Mouse (Mus musculus): ENCODE measurements around the gene Spdye4c. TPM values are rescaled to one million over a fixed set of nuclear protein-coding genes. Genes with fewer than 3 reads are reported as not detected.

Spdye4c gene
- polyA plus RNA-seq, 1 experiment from 2014 or later, result not detected

DNA sequence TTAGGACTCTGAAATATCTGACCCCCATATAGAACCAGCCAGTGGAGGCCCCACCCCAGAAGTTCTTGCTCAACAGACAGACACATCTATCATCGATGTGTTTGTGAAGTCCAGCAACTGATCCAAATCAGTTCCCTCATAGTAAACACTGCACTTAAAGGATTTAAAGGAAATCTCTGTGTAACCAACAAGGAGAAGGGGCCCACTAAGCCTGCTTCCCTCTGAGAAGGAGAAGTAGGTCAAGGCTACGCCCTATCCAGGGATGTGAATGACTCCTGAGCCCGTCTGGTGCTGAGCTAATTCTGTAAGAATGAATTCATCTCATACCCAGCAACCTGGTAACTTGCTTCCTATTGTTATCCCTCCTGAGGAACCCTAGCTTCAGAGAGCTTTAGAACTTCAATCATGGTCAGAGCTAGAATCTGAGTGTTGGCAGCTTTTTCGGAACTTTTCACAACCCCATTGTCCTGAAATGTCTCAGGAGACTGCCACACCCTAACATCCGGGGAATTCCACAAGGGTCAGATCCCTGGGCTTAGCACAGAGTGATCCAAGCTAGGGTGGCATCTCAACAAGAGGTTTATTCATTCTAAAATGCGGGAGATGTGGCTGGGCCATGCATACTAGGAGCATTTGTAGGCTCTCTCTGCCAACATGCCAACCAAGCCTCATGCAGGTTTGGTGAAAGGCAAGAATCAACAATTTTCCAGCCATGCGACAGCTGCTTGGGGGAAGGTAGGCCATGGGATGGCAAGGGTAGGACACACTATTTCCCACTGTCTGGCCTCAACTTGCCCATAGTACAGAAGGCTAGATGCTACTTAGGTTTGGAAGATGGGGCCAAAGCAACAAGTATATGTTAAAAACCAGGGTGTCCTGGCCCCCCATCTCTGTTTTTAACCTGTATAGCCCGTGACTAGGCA is 38.0 kb upstream of the Spdye4c start:
- Histone ChIP-seq H3K4me2 (replicated peaks; ENCODE audit: low read depth, low read length) (no peak overlapping the region), H3K27ac (ENCODE audit: low read depth, low read length) (no peak overlapping the region), H3K9ac (ENCODE audit: low read depth, low read length) (no peak overlapping the region), H3K27me3 (ENCODE audit: control insufficient read depth, insufficient read depth, low read length) (no peaks in the 10 kb centered on the region), H3K36me3 (ENCODE audit: control insufficient read depth, insufficient read depth, low read length) (no peaks in the 10 kb centered on the region), H3K4me3 (ENCODE audit: low read length) (no peak overlapping the region), H3K9me3 (ENCODE audit: control insufficient read depth, low read length) (no peaks in the 10 kb centered on the region), H3K4me1 (ENCODE audit: control insufficient read depth, insufficient read depth, low read length) (peaks cover 6% of the 10 kb centered on the region; the same call in 1 of the 2 replicates)
- no peak for ATAC-seq (ENCODE audit: low FRiP score, low TSS enrichment)
- WGBS, result 89% methylated on average over 8 of the region's 8 CpGs

GRCm38 (mm10) chr2:128555082-128555481 is 35.9 kb upstream of the Spdye4c start:
- WGBS, result 83% methylated on average over 9 of the region's 9 CpGs
- Histone ChIP-seq H3K9ac (ENCODE audit: low read depth, low read length) (no peak overlapping the region), H3K36me3 (ENCODE audit: control insufficient read depth, insufficient read depth, low read length) (no peaks in the 10 kb centered on the region), H3K27ac (ENCODE audit: low read depth, low read length) (no peak overlapping the region), H3K4me1 (ENCODE audit: control insufficient read depth, insufficient read depth, low read length) (no peaks in the 10 kb centered on the region), H3K4me2 (replicated peaks; ENCODE audit: low read depth, low read length) (no peak overlapping the region), H3K4me3 (ENCODE audit: low read length) (no peak overlapping the region), H3K9me3 (ENCODE audit: control insufficient read depth, low read length) (no peaks in the 10 kb centered on the region), H3K27me3 (ENCODE audit: control insufficient read depth, insufficient read depth, low read length) (no peaks in the 10 kb centered on the region)
- ATAC-seq (ENCODE audit: low FRiP score, low TSS enrichment), result no peak

DNA sequence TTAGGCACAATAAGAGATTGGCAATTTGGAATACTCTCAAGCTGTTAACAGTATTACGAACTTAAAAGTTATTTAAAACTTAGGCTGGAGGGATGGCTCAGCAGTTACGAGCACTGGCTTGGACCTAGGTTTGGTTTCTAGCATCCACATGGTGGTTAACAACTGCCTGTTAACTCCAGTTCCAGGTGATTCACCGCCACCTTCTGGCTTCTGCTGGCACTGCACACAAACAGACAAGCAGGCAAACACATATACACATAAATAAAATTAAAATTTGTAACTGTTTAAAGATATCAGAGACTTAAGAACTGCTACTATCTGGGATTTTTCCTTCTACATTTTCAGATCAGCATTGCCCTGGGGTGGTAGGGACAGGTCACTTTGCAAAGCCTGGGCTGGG is 26.8 kb upstream of the Spdye4c start:
- Histone ChIP-seq H3K4me1 (ENCODE audit: control insufficient read depth, insufficient read depth, low read length) (no peaks in the 10 kb centered on the region), H3K9me3 (ENCODE audit: control insufficient read depth, low read length) (no peaks in the 10 kb centered on the region), H3K4me3 (ENCODE audit: low read length) (no peak overlapping the region), H3K4me2 (replicated peaks; ENCODE audit: low read depth, low read length) (no peak overlapping the region), H3K36me3 (ENCODE audit: control insufficient read depth, insufficient read depth, low read length) (no peaks in the 10 kb centered on the region), H3K27me3 (ENCODE audit: control insufficient read depth, insufficient read depth, low read length) (no peaks in the 10 kb centered on the region), H3K9ac (ENCODE audit: low read depth, low read length) (no peak overlapping the region), H3K27ac (ENCODE audit: low read depth, low read length) (no peak overlapping the region)
- 87% methylated on average over 3 of the region's 3 CpGs for WGBS
- ATAC-seq (ENCODE audit: low FRiP score, low TSS enrichment), result no peak

GRCm38 (mm10) chr2:128565904-128566303 is 25.1 kb upstream of the Spdye4c start:
- Histone ChIP-seq H3K36me3 (ENCODE audit: control insufficient read depth, insufficient read depth, low read length) (no peaks in the 10 kb centered on the region), H3K9me3 (ENCODE audit: control insufficient read depth, low read length) (no peaks in the 10 kb centered on the region), H3K4me3 (ENCODE audit: low read length) (no peak overlapping the region), H3K4me1 (ENCODE audit: control insufficient read depth, insufficient read depth, low read length) (no peaks in the 10 kb centered on the region), H3K27ac (ENCODE audit: low read depth, low read length) (no peak overlapping the region), H3K4me2 (replicated peaks; ENCODE audit: low read depth, low read length) (no peak overlapping the region), H3K27me3 (ENCODE audit: control insufficient read depth, insufficient read depth, low read length) (no peaks in the 10 kb centered on the region), H3K9ac (ENCODE audit: low read depth, low read length) (no peak overlapping the region)
- 0 out of 2 replicates have a peak, but pooled peaks have one; percentile 9 for ATAC-seq (ENCODE audit: low FRiP score, low TSS enrichment)
- WGBS, result 51% methylated on average over 8 of the region's 8 CpGs

GRCm38 (mm10) chr2:128566304-128567147 is 24.5 kb upstream of the Spdye4c start:
- Histone ChIP-seq H3K36me3 (ENCODE audit: control insufficient read depth, insufficient read depth, low read length) (no peaks in the 10 kb centered on the region), H3K4me2 (replicated peaks; ENCODE audit: low read depth, low read length) (no peak overlapping the region), H3K27ac (ENCODE audit: low read depth, low read length) (no peak overlapping the region), H3K4me3 (ENCODE audit: low read length) (no peak overlapping the region), H3K4me1 (ENCODE audit: control insufficient read depth, insufficient read depth, low read length) (no peaks in the 10 kb centered on the region), H3K9me3 (ENCODE audit: control insufficient read depth, low read length) (no peaks in the 10 kb centered on the region), H3K27me3 (ENCODE audit: control insufficient read depth, insufficient read depth, low read length) (no peaks in the 10 kb centered on the region), H3K9ac (ENCODE audit: low read depth, low read length) (no peak overlapping the region)
- 64% methylated on average over 10 of the region's 10 CpGs for WGBS
- peak; percentile 42; the same call in 1 of the 2 replicates for ATAC-seq (ENCODE audit: low FRiP score, low TSS enrichment)

DNA sequence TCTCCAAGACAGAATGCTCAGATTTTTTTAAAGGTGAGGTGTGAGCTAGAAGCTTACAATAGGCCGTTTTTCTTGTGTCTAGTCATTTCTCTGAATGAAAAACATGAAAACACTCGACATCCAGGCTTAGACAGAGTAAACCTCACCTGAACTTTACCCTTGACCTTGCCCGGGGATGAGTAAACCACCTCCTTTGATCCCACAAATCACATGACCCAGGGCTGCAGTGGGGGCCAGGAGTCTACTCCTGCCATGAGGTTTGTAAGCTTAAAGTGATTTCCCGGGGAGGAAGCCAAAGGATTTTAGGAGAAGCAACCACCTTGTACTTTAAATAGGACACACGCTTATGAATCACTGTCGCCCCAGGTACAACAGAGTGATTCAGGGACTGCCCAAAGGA is 23.0 kb upstream of the Spdye4c start:
- no peaks in the 10 kb centered on the region for H3K36me3 ChIP-seq (ENCODE audit: control insufficient read depth, insufficient read depth, low read length)
- 45% methylated on average over 6 of the region's 6 CpGs for WGBS

GRCm38 (mm10) chr2:128568490-128568889 is 22.5 kb upstream of the Spdye4c start:
- no peak overlapping the region for H3K4me3 ChIP-seq (ENCODE audit: low read length)
- ATAC-seq (ENCODE audit: low FRiP score, low TSS enrichment), result no peak
- no peak overlapping the region for H3K9ac ChIP-seq (ENCODE audit: low read depth, low read length)
- no peak overlapping the region for H3K4me2 ChIP-seq (replicated peaks; ENCODE audit: low read depth, low read length)
- WGBS, result 23% methylated on average over 4 of the region's 4 CpGs
- H3K36me3 ChIP-seq (ENCODE audit: control insufficient read depth, insufficient read depth, low read length), result no peaks in the 10 kb centered on the region
- no peak overlapping the region for H3K27ac ChIP-seq (ENCODE audit: low read depth, low read length)
- H3K9me3 ChIP-seq (ENCODE audit: control insufficient read depth, low read length), result no peaks in the 10 kb centered on the region
- H3K4me1 ChIP-seq (ENCODE audit: control insufficient read depth, insufficient read depth, low read length), result no peaks in the 10 kb centered on the region
- no peaks in the 10 kb centered on the region for H3K27me3 ChIP-seq (ENCODE audit: control insufficient read depth, insufficient read depth, low read length)

More for the DNA sequence above, 23.0 kb upstream of the Spdye4c start:
- Histone ChIP-seq H3K9ac (ENCODE audit: low read depth, low read length) (no peak overlapping the region), H3K27me3 (ENCODE audit: control insufficient read depth, insufficient read depth, low read length) (no peaks in the 10 kb centered on the region), H3K4me3 (ENCODE audit: low read length) (no peak overlapping the region), H3K4me2 (replicated peaks; ENCODE audit: low read depth, low read length) (no peak overlapping the region), H3K9me3 (ENCODE audit: control insufficient read depth, low read length) (no peaks in the 10 kb centered on the region), H3K4me1 (ENCODE audit: control insufficient read depth, insufficient read depth, low read length) (no peaks in the 10 kb centered on the region), H3K27ac (ENCODE audit: low read depth, low read length) (no peak overlapping the region)
- ATAC-seq (ENCODE audit: low FRiP score, low TSS enrichment), result no peak

GRCm38 (mm10) chr2:128571001-128571400 is 20.0 kb upstream of the Spdye4c start:
- Histone ChIP-seq H3K4me2 (replicated peaks; ENCODE audit: low read depth, low read length) (no peak overlapping the region), H3K27me3 (ENCODE audit: control insufficient read depth, insufficient read depth, low read length) (no peaks in the 10 kb centered on the region), H3K36me3 (ENCODE audit: control insufficient read depth, insufficient read depth, low read length) (no peaks in the 10 kb centered on the region), H3K4me3 (ENCODE audit: low read length) (no peak overlapping the region), H3K4me1 (ENCODE audit: control insufficient read depth, insufficient read depth, low read length) (no peaks in the 10 kb centered on the region), H3K27ac (ENCODE audit: low read depth, low read length) (no peak overlapping the region), H3K9ac (ENCODE audit: low read depth, low read length) (no peak overlapping the region), H3K9me3 (ENCODE audit: control insufficient read depth, low read length) (no peaks in the 10 kb centered on the region)
- no peak for ATAC-seq (ENCODE audit: low FRiP score, low TSS enrichment)
- 73% methylated on average over 4 of the region's 4 CpGs for WGBS
